Mouse (Mus musculus): Measurements from ENCODE around the gene Nek6.

GRCm38 (mm10) chr2:38637716-38638267, 126.3 kb downstream of the Nek6 start:
- TF ChIP-seq CTCF (IDR thresholded peaks at IDR 0.05; ENCODE audit: extremely low read depth, insufficient read length, insufficient replicate concordance, low read depth, low read length): 0 out of 2 replicates have a peak, but pooled peaks have one; percentile 14
- no peak for TF ChIP-seq POLR2A (IDR thresholded peaks at IDR 0.05; ENCODE audit: low read depth, low read length)
